Mouse (Mus musculus) ovary, postnatal 14 days (tissue): Measurements from ENCODE around the gene Olfr282.
"Not testable (repeated sequence)": the region's sequence is repeated elsewhere in the genome, so short reads cannot be mapped to it uniquely, and the experiment has no call there.

Source experiments
- DNase-seq: peaks from one replicate; pipeline ENCODE4 v3.0.0; 2022; ENCODE audit warnings: low spot score

Olfr282 gene

DNA sequence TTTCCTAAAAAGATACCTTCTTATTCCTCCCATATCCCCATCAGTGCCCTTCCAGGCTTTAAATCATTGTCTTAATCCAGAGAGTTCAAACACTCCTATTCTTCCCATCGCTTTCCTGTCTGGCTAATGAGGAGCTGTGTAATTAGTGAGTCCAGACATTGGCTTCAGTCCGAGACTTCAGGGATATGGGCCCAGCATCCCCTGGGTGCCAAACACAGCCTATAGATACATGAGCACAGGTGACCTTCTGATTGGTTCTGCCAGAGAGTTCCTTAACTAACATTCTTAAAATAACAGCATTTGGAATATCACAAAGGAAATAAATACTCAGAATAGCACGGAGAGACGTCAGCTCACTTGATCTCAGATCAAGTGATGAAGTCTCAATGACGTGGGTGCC, at the start of gene Olfr282:
Gene Olfr282 (plus strand): TSS at position 301 of the 400 bp plus-strand sequence.
- not testable (repeated sequence) for DNase-seq

GRCm38 (mm10) chr15:98387621-98388020, 43.4 kb upstream of the Olfr282 start:
- DNase-seq = no peak

DNA sequence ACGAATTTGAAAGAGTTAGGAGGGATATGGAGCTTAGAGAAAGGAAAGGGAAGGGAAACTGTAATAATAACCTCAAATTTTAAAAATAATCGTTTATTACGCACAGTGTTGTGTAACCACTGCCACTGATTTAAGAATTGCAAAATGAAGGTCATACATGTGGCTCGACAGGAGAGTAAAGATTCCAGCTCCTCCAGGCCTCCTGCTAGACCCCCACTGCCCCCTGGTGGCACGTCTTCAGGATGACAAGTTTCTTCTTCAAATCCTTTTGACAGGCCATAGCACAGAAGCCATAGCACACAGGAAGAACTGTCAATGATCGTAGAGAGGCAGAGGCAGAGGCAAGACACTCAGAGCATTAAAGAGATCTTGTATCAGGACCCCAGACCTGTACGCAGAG, 41.2 kb upstream of the Olfr282 start:
- DNase-seq = peak; percentile 73

DNA sequence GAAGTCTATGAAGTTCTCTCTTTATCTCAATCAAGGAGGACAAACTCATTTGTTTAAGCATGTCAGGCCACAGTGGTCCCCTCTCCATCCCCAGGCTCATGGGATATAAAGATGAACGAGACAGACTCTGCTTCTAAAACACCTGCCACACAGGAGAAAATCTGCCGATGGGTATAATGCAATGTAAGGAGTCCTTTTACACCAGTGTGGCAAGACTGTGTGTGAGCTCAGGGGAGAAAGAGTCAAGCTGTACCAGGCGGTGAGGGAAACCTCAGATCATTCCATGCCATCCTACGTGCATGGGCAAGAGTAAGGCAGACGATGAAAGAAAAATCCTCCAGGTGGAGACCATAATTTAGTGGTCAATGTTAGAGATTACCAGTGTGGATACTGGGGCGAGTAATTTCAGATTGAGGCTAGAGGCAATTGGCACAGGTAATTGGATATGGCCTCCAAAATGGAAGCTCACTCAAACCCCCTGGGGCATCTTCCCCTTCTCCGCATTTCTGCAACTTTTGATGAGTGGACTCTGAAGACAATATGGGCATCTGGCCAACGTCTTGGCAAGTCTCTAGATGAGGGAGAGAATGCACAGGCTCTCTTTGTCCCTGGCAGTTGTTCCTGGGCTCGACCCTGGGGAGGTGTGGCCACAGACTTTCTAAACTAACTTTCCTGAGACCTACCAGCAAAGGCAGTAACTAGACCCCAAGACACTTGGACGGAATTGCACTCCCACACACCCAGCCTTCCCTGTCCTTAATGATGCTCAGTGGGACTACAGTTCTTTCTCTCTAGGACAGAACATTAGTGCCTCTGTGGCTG, 39.7 kb upstream of the Olfr282 start:
- peak; percentile 11 for DNase-seq

- peak; percentile 26 for DNase-seq
Observed at GRCm38 (mm10) chr15:98391903-98392187, 39.2 kb upstream of the Olfr282 start.

- DNase-seq = no peak
Observed at GRCm38 (mm10) chr15:98397136-98397535, 33.9 kb upstream of the Olfr282 start.

GRCm38 (mm10) chr15:98402356-98402755, 28.7 kb upstream of the Olfr282 start:
- no peak for DNase-seq

GRCm38 (mm10) chr15:98408406-98409060, 22.5 kb upstream of the Olfr282 start:
- peak; percentile 12 for DNase-seq

DNA sequence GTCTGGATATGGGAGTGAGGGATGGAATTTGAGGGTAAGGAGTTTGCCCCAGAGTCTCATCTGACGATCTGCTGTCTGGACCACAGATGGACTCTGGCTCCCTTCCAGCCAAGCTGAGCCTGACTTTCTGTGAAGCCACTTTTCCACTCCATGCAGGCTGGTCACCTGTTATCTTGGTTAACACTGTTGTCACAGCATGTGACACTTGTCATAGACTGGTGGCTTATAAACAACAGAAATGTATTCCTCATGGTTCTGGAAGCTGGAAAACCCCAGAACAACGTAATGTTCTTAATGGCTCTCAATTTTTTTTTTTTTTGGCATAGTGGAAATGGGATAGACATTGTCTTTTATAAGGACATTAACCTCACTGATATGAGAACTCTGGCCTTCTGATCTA, 21.4 kb upstream of the Olfr282 start:
- DNase-seq = no peak

DNA sequence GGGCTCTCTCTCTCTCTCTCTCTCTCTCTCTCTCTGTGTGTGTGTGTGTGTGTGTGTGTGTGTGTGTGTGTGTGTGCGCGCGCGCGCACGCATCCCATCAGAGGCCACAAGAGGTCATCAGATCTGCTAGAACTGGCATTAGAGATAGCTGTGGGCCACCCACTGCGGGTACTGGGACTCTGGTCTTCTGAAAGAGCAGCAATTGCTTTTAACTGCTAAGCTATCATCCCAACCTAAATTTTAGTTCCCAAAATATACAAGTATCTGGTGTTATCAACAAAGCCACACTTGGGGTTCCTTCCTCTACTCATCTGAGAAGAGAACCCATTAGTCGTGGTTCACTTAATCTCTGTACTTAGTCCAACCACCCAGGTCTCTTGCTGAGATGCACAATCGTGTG, 20.8 kb upstream of the Olfr282 start:
- no peak for DNase-seq

GRCm38 (mm10) chr15:98415996-98416395, 15.0 kb upstream of the Olfr282 start:
- no peak for DNase-seq

- DNase-seq = not testable (repeated sequence)
Observed at GRCm38 (mm10) chr15:98416802-98417201, 14.2 kb upstream of the Olfr282 start.

DNA sequence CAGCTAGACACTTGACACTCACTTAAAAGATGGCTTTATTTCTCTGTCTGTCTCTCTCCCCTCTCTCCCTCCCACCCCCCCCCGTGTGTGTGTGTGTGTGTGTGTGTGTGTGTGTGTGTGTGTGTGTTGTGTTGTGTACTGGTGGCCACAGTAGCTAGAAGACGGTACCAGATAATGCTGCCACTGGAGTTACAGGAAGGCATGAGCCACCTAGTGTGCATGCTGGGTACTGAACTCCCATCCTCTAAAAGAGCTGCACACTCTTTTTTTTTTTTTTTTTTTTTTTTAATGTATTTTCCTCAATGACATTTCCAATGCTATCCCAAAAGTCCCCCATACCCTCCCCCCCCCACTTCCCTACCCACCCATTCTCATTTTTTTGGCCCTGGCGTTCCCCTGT, 13.7 kb upstream of the Olfr282 start:
- DNase-seq = not testable (repeated sequence)

DNA sequence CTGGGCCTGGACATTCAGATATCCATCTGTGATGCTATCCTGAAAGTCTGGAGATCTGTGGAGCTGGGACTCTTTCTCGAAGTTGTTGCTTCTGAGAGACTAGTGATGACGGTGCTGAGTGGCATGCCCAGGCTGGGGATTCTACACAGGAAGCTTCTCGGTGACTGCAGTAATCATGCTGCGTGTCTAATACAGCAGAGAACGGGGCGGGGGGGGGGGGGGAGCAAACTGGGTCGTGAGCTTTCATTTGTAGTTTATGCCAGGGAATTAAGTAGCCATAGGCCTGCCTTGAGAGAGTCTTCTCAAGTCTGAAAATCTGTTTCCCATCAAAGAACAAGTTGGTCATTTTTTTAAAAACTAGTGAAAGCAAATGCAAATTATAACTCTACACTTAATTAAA, 12.9 kb upstream of the Olfr282 start:
- DNase-seq = no peak

DNA sequence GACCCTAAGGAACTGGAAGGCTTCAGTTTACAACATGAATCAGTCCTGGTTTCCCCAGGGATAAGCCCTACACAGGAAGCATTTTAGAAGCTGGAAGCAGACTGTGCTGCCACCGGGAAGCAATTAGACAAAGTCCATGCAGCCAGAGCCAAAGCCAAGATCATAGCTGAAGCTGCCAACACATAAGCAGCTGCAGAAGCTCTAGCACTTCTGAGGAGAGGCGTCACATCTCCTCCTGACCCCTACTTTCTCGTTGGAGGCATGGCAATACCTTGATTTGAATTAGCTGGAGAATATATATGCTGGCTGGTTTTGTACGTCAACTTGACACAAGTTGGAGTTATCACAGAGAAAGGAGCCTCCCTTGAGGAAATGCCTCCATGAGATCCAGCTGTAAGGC, 10.1 kb upstream of the Olfr282 start:
- no peak for DNase-seq

DNA sequence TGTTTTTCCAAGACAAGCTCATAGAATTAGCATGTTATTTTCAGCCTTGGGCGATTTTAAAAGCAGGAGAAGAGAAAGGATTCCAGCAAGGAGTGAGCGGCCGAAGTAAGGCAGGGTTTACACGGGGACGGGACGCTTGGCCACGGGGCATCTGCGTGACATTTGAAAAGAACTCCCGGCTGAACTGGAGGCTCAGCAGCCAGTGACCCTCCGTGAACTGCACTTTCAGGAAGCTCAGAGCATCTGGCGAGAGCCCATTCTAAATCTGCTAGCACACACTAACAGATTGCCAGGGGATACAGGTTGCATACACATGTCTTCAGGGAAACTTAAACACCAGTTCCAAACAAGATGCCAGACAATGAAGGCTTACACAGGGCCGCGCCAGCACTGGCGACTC, 6.7 kb upstream of the Olfr282 start:
- DNase-seq = no peak

DNA sequence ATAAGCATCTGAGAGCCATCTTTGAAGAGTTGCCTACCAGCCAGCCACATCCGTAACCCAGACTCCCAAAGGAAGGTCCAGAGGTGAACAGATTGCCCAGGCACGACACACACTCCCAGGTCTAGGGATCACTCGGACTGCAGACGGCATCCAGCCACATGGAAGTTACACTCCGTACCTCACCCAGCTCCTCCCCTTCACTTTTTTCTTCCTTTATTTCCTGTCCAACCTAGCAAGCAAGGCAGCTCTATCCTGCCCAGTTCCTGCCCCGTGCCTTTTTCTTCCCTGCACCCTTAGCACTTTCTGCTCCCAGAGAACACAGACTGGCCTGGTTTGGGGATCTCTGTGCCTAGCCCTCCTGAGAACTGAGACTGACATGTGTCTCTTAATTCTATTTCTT, 6.3 kb upstream of the Olfr282 start:
- DNase-seq = no peak

DNA sequence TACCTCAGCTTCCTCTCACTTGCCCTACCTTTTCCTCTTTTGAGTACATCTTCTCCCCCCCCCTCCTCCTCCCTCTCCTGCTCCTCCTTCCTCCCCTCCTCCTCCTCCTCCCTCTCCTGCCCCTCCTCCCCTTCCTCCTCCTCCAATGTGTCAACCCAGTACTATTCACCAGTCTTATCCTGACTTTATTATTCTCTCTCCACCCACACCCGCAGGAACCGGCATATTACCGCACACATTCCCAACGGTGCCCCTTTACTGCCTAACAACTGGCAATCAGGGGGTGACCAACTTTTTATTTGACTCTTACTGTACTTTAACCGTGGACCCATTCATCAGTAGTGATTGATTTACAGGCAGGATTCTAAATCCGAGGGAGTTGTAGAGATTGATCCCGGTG, 5.8 kb upstream of the Olfr282 start:
- DNase-seq = no peak

- DNase-seq = no peak
Observed at GRCm38 (mm10) chr15:98444561-98444960, 13.5 kb downstream of the Olfr282 start.

DNA sequence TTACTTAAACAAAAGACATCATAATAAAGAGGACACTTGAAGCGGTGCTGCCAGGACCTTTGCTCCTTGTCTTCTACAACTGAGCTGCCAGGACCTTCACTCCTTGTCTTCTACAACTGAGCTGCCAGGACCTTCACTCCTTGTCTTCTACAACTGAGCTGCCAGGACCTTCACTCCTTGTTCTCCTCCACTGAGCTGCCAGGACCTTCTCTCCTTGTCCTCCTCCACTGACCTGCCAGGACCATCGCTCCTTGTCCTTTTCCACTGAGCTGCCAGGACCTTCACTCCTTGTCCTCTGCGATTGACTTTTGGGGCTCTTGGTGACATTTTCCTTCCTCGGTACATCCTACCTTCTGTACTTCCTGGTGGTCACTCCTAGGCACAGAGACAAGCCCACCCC, 17.5 kb downstream of the Olfr282 start:
- DNase-seq = no peak

DNA sequence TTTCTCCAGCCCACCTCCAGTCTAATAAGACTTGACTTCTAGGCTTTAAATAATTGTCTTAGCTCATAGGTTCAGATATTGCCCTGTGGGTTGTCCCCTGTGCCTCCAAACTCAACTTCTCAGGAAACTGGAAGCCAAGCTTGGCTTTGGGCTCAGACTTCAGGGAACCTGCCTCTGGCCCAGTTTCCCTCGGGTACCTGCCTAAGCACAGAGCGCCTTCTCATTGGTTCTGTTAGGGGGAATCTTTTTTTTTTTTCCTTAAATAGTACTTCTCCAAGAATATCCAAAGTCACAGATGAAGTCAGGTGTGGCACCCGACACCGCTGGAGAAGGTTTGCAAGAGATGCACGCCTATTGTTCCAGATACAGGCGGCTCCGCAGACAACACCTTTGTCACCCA, 21.3 kb downstream of the Olfr282 start, which contains the start of gene Olfr281:
Gene Olfr281 (plus strand): TSS at position 301 of the 400 bp plus-strand sequence.
- no peak for DNase-seq

- no peak for DNase-seq
Observed at GRCm38 (mm10) chr15:98469596-98469995, 38.6 kb downstream of the Olfr282 start, which contains the start of gene OR5BS1P. Gene OR5BS1P (plus strand): TSS chr15:98469896.

- no peak for DNase-seq
Observed at GRCm38 (mm10) chr15:98471539-98471938, 40.5 kb downstream of the Olfr282 start.

DNA sequence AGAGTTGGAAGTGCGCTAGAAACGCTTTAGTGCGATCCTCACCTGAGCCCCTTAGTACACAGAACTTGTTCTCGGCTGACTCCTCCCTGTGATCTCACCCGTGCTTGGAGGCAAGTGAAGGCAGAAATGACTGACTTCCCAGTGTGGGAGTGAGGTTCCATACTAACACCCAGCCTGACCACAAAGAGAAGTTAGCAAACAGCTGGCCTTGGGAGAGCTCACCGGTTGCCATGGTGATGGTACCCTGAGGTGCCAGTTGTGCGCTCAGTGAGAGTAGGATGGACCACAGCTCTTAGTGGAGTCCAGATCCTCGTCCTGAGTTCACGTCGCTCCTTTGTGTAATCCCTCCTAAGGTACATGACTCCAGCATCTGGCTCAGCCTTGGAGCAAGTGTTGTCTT, 43.9 kb downstream of the Olfr282 start:
- no peak for DNase-seq
